Mouse (Mus musculus): ENCODE measurements at regions not wholly inside any gene's neighbourhood (a gene's known extent, or its start where the extent isn't known, plus 50 kb on each side); places are given as distances from the start of the nearest gene placed in this dataset.

- ATAC-seq (ENCODE audit: insufficient number of reproducible peaks, low FRiP score, low TSS enrichment, low read depth) (no peak), DNase-seq (ENCODE audit: low spot score) (no peak)
- Histone ChIP-seq H3K27ac (replicated peaks; ENCODE audit: low read depth, low read length) (no peak overlapping the region), H3K4me1 (ENCODE audit: control insufficient read depth, insufficient read depth, low read length) (no peaks in the 10 kb centered on the region), H3K9me3 (ENCODE audit: control insufficient read depth, low read length) (no peaks in the 10 kb centered on the region), H3K4me2 (ENCODE audit: low read depth, severe bottlenecking) (no peak overlapping the region), H3K27me3 (ENCODE audit: control insufficient read depth, insufficient read depth, low read length) (no peaks in the 10 kb centered on the region), H3K9ac (ENCODE audit: low read length) (no peak overlapping the region), H3K4me3 (ENCODE audit: low read depth, low read length) (no peak overlapping the region), H3K36me3 (ENCODE audit: control insufficient read depth, insufficient read depth, low read length) (no peaks in the 10 kb centered on the region)
- WGBS = 89% methylated on average over 1 of the region's 1 CpGs
These were observed 248.9 kb upstream of the Slc7a11 start for GRCm38 (mm10) chr3:50692306-50692705.

GRCm38 (mm10) chr3:50690750-50691149, 247.3 kb upstream of the Slc7a11 start:
- ATAC-seq (ENCODE audit: insufficient number of reproducible peaks, low FRiP score, low TSS enrichment, low read depth) (no peak), DNase-seq (ENCODE audit: low spot score) (no peak)
- H3K27me3 ChIP-seq (ENCODE audit: control insufficient read depth, insufficient read depth, low read length) = no peaks in the 10 kb centered on the region
- no peaks in the 10 kb centered on the region for H3K9me3 ChIP-seq (ENCODE audit: control insufficient read depth, low read length)
- H3K36me3 ChIP-seq (ENCODE audit: control insufficient read depth, insufficient read depth, low read length) = no peaks in the 10 kb centered on the region
- H3K9ac ChIP-seq (ENCODE audit: low read length) = no peak overlapping the region
- no peak overlapping the region for H3K4me2 ChIP-seq (ENCODE audit: low read depth, severe bottlenecking)
- WGBS = 84% methylated on average over 5 of the region's 5 CpGs
- no peak overlapping the region for H3K27ac ChIP-seq (replicated peaks; ENCODE audit: low read depth, low read length)
- no peaks in the 10 kb centered on the region for H3K4me1 ChIP-seq (ENCODE audit: control insufficient read depth, insufficient read depth, low read length)
- no peak overlapping the region for H3K4me3 ChIP-seq (ENCODE audit: low read depth, low read length)

GRCm38 (mm10) chr3:50689375-50689774, 246.0 kb upstream of the Slc7a11 start:
- no peak overlapping the region for H3K27ac ChIP-seq (replicated peaks; ENCODE audit: low read depth, low read length)
- no peaks in the 10 kb centered on the region for H3K36me3 ChIP-seq (ENCODE audit: control insufficient read depth, insufficient read depth, low read length)
- no peak overlapping the region for H3K4me3 ChIP-seq (ENCODE audit: low read depth, low read length)
- H3K27me3 ChIP-seq (ENCODE audit: control insufficient read depth, insufficient read depth, low read length) = no peaks in the 10 kb centered on the region
- DNase-seq (ENCODE audit: low spot score) = no peak
- no peak overlapping the region for H3K4me2 ChIP-seq (ENCODE audit: low read depth, severe bottlenecking)
- no peak for ATAC-seq (ENCODE audit: insufficient number of reproducible peaks, low FRiP score, low TSS enrichment, low read depth)
- no peak overlapping the region for H3K9ac ChIP-seq (ENCODE audit: low read length)
- no peaks in the 10 kb centered on the region for H3K4me1 ChIP-seq (ENCODE audit: control insufficient read depth, insufficient read depth, low read length)
- H3K9me3 ChIP-seq (ENCODE audit: control insufficient read depth, low read length) = no peaks in the 10 kb centered on the region
- 82% methylated on average over 5 of the region's 5 CpGs for WGBS

GRCm38 (mm10) chr3:50687755-50688154, 244.3 kb upstream of the Slc7a11 start:
- Histone ChIP-seq H3K36me3 (ENCODE audit: control insufficient read depth, insufficient read depth, low read length) (no peaks in the 10 kb centered on the region), H3K4me1 (ENCODE audit: control insufficient read depth, insufficient read depth, low read length) (no peaks in the 10 kb centered on the region), H3K4me2 (ENCODE audit: low read depth, severe bottlenecking) (no peak overlapping the region), H3K9me3 (ENCODE audit: control insufficient read depth, low read length) (no peaks in the 10 kb centered on the region), H3K27me3 (ENCODE audit: control insufficient read depth, insufficient read depth, low read length) (no peaks in the 10 kb centered on the region), H3K4me3 (ENCODE audit: low read depth, low read length) (no peak overlapping the region), H3K27ac (replicated peaks; ENCODE audit: low read depth, low read length) (no peak overlapping the region), H3K9ac (ENCODE audit: low read length) (no peak overlapping the region)
- 66% methylated on average over 3 of the region's 3 CpGs for WGBS
- DNase-seq (ENCODE audit: low spot score) (no peak), ATAC-seq (ENCODE audit: insufficient number of reproducible peaks, low FRiP score, low TSS enrichment, low read depth) (no peak)

- DNase-seq (ENCODE audit: low spot score) (no peak), ATAC-seq (ENCODE audit: insufficient number of reproducible peaks, low FRiP score, low TSS enrichment, low read depth) (no peak)
- H3K4me2 ChIP-seq (ENCODE audit: low read depth, severe bottlenecking) = no peak overlapping the region
- no peak overlapping the region for H3K9ac ChIP-seq (ENCODE audit: low read length)
- H3K4me3 ChIP-seq (ENCODE audit: low read depth, low read length) = no peak overlapping the region
- H3K9me3 ChIP-seq (ENCODE audit: control insufficient read depth, low read length) = no peaks in the 10 kb centered on the region
- no peak overlapping the region for H3K27ac ChIP-seq (replicated peaks; ENCODE audit: low read depth, low read length)
- H3K36me3 ChIP-seq (ENCODE audit: control insufficient read depth, insufficient read depth, low read length) = no peaks in the 10 kb centered on the region
- 39% methylated on average over 5 of the region's 5 CpGs for WGBS
- H3K27me3 ChIP-seq (ENCODE audit: control insufficient read depth, insufficient read depth, low read length) = no peaks in the 10 kb centered on the region
- H3K4me1 ChIP-seq (ENCODE audit: control insufficient read depth, insufficient read depth, low read length) = no peaks in the 10 kb centered on the region
These were observed 235.2 kb upstream of the Slc7a11 start for GRCm38 (mm10) chr3:50678611-50678988.

GRCm38 (mm10) chr3:50677953-50678610, 234.7 kb upstream of the Slc7a11 start:
- DNase-seq (ENCODE audit: low spot score) = no peak
- no peaks in the 10 kb centered on the region for H3K36me3 ChIP-seq (ENCODE audit: control insufficient read depth, insufficient read depth, low read length)
- no peak overlapping the region for H3K9ac ChIP-seq (ENCODE audit: low read length)
- ATAC-seq (ENCODE audit: insufficient number of reproducible peaks, low FRiP score, low TSS enrichment, low read depth) = no peak
- H3K4me1 ChIP-seq (ENCODE audit: control insufficient read depth, insufficient read depth, low read length) = no peaks in the 10 kb centered on the region
- no peaks in the 10 kb centered on the region for H3K27me3 ChIP-seq (ENCODE audit: control insufficient read depth, insufficient read depth, low read length)
- H3K4me2 ChIP-seq (ENCODE audit: low read depth, severe bottlenecking) = no peak overlapping the region
- H3K4me3 ChIP-seq (ENCODE audit: low read depth, low read length) = no peak overlapping the region
- WGBS = 46% methylated on average over 13 of the region's 13 CpGs
- H3K27ac ChIP-seq (replicated peaks; ENCODE audit: low read depth, low read length) = no peak overlapping the region
- H3K9me3 ChIP-seq (ENCODE audit: control insufficient read depth, low read length) = no peaks in the 10 kb centered on the region

GRCm38 (mm10) chr3:50675769-50676168, 232.4 kb upstream of the Slc7a11 start:
- WGBS = 53% methylated on average over 1 of the region's 1 CpGs
- H3K27ac ChIP-seq (replicated peaks; ENCODE audit: low read depth, low read length) = no peak overlapping the region
- no peaks in the 10 kb centered on the region for H3K27me3 ChIP-seq (ENCODE audit: control insufficient read depth, insufficient read depth, low read length)

GRCm38 (mm10) chr3:50674860-50675566, 231.6 kb upstream of the Slc7a11 start:
- H3K4me2 ChIP-seq (ENCODE audit: low read depth, severe bottlenecking) = no peak overlapping the region
- no peak overlapping the region for H3K9ac ChIP-seq (ENCODE audit: low read length)
- H3K9me3 ChIP-seq (ENCODE audit: control insufficient read depth, low read length) = no peaks in the 10 kb centered on the region
- H3K27ac ChIP-seq (replicated peaks; ENCODE audit: low read depth, low read length) = no peak overlapping the region
- ATAC-seq (ENCODE audit: insufficient number of reproducible peaks, low FRiP score, low TSS enrichment, low read depth) = no peak
- no peaks in the 10 kb centered on the region for H3K36me3 ChIP-seq (ENCODE audit: control insufficient read depth, insufficient read depth, low read length)
- DNase-seq (ENCODE audit: low spot score) = no peak
- no peaks in the 10 kb centered on the region for H3K4me1 ChIP-seq (ENCODE audit: control insufficient read depth, insufficient read depth, low read length)
- no peak overlapping the region for H3K4me3 ChIP-seq (ENCODE audit: low read depth, low read length)
- 90% methylated on average over 4 of the region's 4 CpGs for WGBS
- no peaks in the 10 kb centered on the region for H3K27me3 ChIP-seq (ENCODE audit: control insufficient read depth, insufficient read depth, low read length)

More at GRCm38 (mm10) chr3:50675769-50676168, 232.4 kb upstream of the Slc7a11 start:
- Histone ChIP-seq H3K9ac (ENCODE audit: low read length) (no peak overlapping the region), H3K36me3 (ENCODE audit: control insufficient read depth, insufficient read depth, low read length) (no peaks in the 10 kb centered on the region), H3K9me3 (ENCODE audit: control insufficient read depth, low read length) (no peaks in the 10 kb centered on the region), H3K4me1 (ENCODE audit: control insufficient read depth, insufficient read depth, low read length) (no peaks in the 10 kb centered on the region), H3K4me3 (ENCODE audit: low read depth, low read length) (no peak overlapping the region), H3K4me2 (ENCODE audit: low read depth, severe bottlenecking) (no peak overlapping the region)
- ATAC-seq (ENCODE audit: insufficient number of reproducible peaks, low FRiP score, low TSS enrichment, low read depth) (no peak), DNase-seq (ENCODE audit: low spot score) (no peak)

Measured in limb, embryonic 11.5 days (tissue).